Mouse (Mus musculus) heart, embryonic 11.5 days (tissue): ENCODE measurements around the gene Kif26b. TPM values are rescaled to one million over a fixed set of nuclear protein-coding genes. Genes with fewer than 3 reads are reported as not detected.

Experiments used
- ATAC-seq: fragments of 200-750 bp; cut with Nextera tagmentation; replicated peaks from 2 replicates; pipeline ENCODE4 v1.8.0; 2017; ENCODE audit warnings: moderate library complexity; ENCODE audit not compliant: insufficient number of reproducible peaks, low FRiP score, low TSS enrichment
- H3K27ac ChIP-seq: fragments of 300-500 bp; sonication (generic); 2 replicates; pipeline ENCODE4 v1.5.1; 2014; ENCODE audit warnings: mild to moderate bottlenecking, low read depth, low read length
- H3K27me3 ChIP-seq: fragments of 300-500 bp; sonication (generic); 2 replicates; pipeline ENCODE4 v1.6.1; 2014; ENCODE audit warnings: mild to moderate bottlenecking, low read length, mixed read lengths; ENCODE audit not compliant: control insufficient read depth, insufficient read depth
- H3K36me3 ChIP-seq: fragments of 300-500 bp; sonication (generic); 2 replicates; pipeline ENCODE4 v1.6.1; 2014; ENCODE audit warnings: mild to moderate bottlenecking, low read length, moderate library complexity, mixed read lengths; ENCODE audit not compliant: control insufficient read depth, insufficient read depth
- H3K4me1 ChIP-seq: fragments of 300-500 bp; sonication (generic); 2 replicates; pipeline ENCODE4 v1.6.1; 2014; ENCODE audit warnings: low read length; ENCODE audit not compliant: control insufficient read depth, insufficient read depth
- H3K4me2 ChIP-seq: fragments of 300-500 bp; sonication (generic); 2 replicates; pipeline ENCODE4 v1.6.1; 2014; ENCODE audit warnings: mild to moderate bottlenecking, moderate library complexity
- H3K4me3 ChIP-seq: fragments of 300-500 bp; sonication (generic); 2 replicates; pipeline ENCODE4 v1.5.1; 2014; ENCODE audit warnings: low read depth, low read length
- H3K9ac ChIP-seq: fragments of 300-500 bp; sonication (generic); 2 replicates; pipeline ENCODE4 v1.6.1; 2014; ENCODE audit warnings: mild to moderate bottlenecking, low read depth, low read length, moderate library complexity
- H3K9me3 ChIP-seq: fragments of 300-500 bp; sonication (generic); replicated peaks from 2 replicates; pipeline ENCODE4 v1.6.1; 2016; ENCODE audit warnings: low read length; ENCODE audit not compliant: control insufficient read depth
- WGBS: fragments of 180-500 bp; shearing (Covaris S2); extraction: QIAGEN DNeasy Blood & Tissue Kit; methylation state at CpG from one replicate; pipeline ENCODE4 v1.1.7; 2014; ENCODE audit not compliant: insufficient replicate concordance; 5-methylcytosine and 5-hydroxymethylcytosine counted together
- polyA plus RNA-seq: library from polyadenylated mRNA; unstranded; fragments of >200 nt; fragmentation: Nextera tagmentation; extraction: Ambion mirVana; gene quantifications from 2 replicates; pipeline ENCODE4 v1.2.1, GENCODE M21; 2014

Kif26b gene
- polyA plus RNA-seq, 1 experiment from 2014 or later: 18.9 TPM

DNA sequence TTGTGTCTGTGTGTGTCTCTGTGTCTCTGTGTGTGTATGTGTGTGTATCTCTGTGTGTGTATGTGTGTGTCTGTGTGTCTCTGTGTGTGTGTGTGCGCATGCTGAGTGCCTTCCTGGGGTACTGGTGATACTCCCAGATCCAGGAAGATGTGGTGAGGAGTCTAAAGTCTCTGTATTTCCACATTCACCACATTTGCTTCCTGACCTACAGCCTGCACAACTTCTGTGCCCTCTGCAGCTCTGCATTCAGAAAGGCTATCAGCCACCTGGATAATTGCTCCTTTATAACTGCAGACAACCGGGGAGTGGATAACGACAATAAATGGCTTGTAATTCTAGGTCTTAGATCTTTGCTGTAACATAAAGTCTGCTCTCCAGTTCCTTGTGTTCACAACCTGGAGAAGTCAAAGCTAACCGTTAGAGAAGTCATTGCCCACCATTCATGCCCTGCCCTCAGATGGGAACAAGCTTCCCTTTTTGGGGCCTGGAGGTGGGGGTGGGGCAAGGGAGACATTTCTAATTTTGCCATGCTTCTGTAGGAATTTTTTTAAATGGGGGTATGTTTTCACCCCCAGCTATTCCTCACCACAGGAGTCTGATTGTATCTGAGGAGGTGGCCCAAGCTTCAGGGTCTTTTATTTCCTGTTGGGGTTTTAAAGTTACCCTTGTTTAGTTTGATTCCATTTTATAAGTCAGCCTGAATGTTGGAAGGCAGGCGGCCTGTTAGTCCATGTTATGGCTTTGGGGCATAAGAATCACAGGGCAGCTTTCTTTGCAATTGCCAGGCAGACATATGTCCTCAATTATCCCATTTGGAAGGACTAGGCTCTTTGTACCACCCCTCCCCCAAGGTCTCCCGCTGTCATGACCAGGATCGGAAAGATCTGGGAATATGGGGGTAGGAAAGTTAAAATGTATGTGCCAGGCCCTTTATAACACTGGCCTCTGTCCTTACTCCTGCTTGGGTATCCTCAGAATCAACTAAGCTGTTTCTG lies 39.9 kb downstream of the Kif26b start:
- H3K4me3 ChIP-seq: no peak overlapping the region
- ATAC-seq: no peak
- peaks cover 25% of the 10 kb centered on the region for H3K4me1 ChIP-seq
- no peak overlapping the region for H3K4me2 ChIP-seq
- WGBS: 75% methylated on average over 7 of the region's 7 CpGs
- no peak overlapping the region for H3K9ac ChIP-seq
- H3K9me3 ChIP-seq: no peaks in the 10 kb centered on the region
- no peaks in the 10 kb centered on the region for H3K27me3 ChIP-seq
- no peak overlapping the region for H3K27ac ChIP-seq
- H3K36me3 ChIP-seq: no peaks in the 10 kb centered on the region

GRCm38 (mm10) chr1:178571009-178571408 lies 42.1 kb downstream of the Kif26b start:
- Histone ChIP-seq H3K4me1 (peaks cover 16% of the 10 kb centered on the region; the same call in 1 of the 2 replicates), H3K9me3 (peaks cover 4% of the 10 kb centered on the region; the same call in 1 of the 2 replicates), H3K27me3 (no peaks in the 10 kb centered on the region), H3K4me3 (no peak overlapping the region), H3K36me3 (no peaks in the 10 kb centered on the region), H3K9ac (no peak overlapping the region), H3K27ac (no peak overlapping the region), H3K4me2 (no peak overlapping the region)
- ATAC-seq: no peak
- 78% methylated on average over 4 of the region's 4 CpGs for WGBS

DNA sequence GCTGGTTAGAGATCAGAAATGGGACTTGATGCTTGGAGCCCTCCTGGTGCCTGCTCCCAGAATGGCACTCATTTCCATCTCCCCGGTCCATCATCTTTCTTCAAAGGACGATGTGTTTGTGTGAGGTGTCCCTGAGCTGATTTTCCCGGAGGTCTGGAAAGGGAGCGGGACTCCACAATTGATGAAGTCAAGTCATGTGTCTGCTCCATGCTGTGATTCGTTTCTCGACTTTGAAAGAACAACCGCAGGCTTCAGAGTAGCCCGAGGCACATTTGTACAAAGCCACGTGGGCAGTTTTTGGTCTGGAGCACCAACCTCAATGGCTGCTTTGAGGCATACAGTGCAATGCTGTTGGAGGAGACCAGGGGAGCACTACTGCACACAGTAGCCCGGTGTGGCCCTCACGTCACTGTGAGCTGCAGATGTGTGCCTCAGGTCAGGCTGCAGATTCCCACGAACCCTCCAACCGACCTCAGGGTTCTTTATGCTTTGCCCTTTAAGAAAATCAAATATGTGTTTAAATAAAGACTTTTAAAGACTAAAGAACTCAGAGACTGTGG lies 43.0 kb downstream of the Kif26b start:
- no peak for ATAC-seq
- 71% methylated on average over 13 of the region's 13 CpGs for WGBS

DNA sequence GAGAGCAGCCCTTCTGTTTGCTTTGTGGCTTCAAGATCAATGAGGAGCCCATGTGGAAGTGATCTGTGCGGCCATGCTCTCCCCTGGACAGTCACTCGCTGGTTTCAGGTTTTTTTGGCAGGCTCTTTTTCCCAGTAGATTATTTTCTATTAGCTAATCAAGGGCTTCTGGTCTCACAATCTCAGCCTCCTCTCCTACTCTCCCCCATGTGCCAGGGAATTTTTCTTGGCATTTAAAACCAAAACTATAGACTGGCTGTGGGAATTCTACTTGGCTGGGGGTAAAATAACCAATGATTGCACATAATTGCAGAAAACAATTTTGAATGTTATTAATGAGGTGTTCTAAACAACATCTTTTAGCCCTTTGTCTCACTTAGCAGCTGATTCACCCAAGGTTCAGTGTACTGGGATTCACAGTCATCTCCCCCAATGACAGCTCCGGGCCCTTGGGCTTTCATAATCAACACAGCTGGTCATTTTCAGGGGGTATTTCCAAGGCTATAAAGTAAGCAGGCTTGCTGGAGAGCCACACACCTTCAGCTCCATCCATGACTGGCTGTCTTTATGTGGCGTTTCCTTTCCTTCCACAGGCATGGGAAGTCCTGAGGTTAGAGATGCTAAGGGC lies 44.6 kb downstream of the Kif26b start:
- Histone ChIP-seq H3K27ac (no peak overlapping the region), H3K36me3 (0 out of 2 replicates have a peak, but pooled peaks cover 3% of the 10 kb centered on the region), H3K4me3 (no peak overlapping the region), H3K27me3 (no peaks in the 10 kb centered on the region), H3K9me3 (peaks cover 4% of the 10 kb centered on the region; the same call in 1 of the 2 replicates), H3K4me2 (no peak overlapping the region), H3K4me1 (peaks cover 9% of the 10 kb centered on the region; the same call in 1 of the 2 replicates), H3K9ac (no peak overlapping the region)
- 72% methylated on average over 4 of the region's 4 CpGs for WGBS
- ATAC-seq: no peak

More for the DNA sequence above, 43.0 kb downstream of the Kif26b start:
- H3K27ac ChIP-seq: no peak overlapping the region
- peaks cover 16% of the 10 kb centered on the region; the same call in 1 of the 2 replicates for H3K4me1 ChIP-seq
- H3K9me3 ChIP-seq: peaks cover 4% of the 10 kb centered on the region; the same call in 1 of the 2 replicates
- no peak overlapping the region for H3K4me2 ChIP-seq
- no peak overlapping the region for H3K4me3 ChIP-seq
- H3K27me3 ChIP-seq: no peaks in the 10 kb centered on the region
- H3K9ac ChIP-seq: no peak overlapping the region
- no peaks in the 10 kb centered on the region for H3K36me3 ChIP-seq

- Histone ChIP-seq H3K4me2 (no peak overlapping the region), H3K27me3 (no peaks in the 10 kb centered on the region), H3K4me3 (no peak overlapping the region), H3K4me1 (0 out of 2 replicates have a peak, but pooled peaks cover 5% of the 10 kb centered on the region), H3K27ac (no peak overlapping the region), H3K9me3 (peaks cover 4% of the 10 kb centered on the region; the same call in 1 of the 2 replicates), H3K9ac (no peak overlapping the region), H3K36me3 (0 out of 2 replicates have a peak, but pooled peaks cover 3% of the 10 kb centered on the region)
- WGBS: 92% methylated on average over 2 of the region's 2 CpGs
- ATAC-seq: no peak
These were observed 46.8 kb downstream of the Kif26b start for GRCm38 (mm10) chr1:178575706-178576105.

DNA sequence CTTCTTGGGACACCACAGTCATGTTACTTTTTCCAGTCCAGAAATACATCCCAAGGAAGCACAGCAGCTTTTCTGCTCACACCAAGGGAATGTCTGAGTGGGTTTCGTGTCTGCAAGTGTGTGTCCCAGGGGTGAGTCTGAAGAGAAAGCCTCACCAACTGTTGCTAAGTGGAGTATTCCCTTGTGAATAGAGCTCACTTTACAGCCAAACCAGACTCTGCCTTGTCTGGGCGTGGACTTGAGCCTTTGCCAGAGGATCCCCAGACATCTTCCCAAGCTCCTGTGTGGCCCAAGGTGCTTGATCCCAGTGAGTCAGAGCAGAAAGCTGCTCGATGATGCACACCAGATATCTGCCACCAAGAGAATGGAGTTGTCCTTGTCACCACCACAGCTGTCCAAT lies 48.0 kb downstream of the Kif26b start:
- Histone ChIP-seq H3K9me3 (peaks cover 4% of the 10 kb centered on the region; the same call in 1 of the 2 replicates), H3K27ac (no peak overlapping the region), H3K9ac (no peak overlapping the region), H3K36me3 (0 out of 2 replicates have a peak, but pooled peaks cover 3% of the 10 kb centered on the region), H3K4me2 (no peak overlapping the region), H3K27me3 (no peaks in the 10 kb centered on the region), H3K4me1 (0 out of 2 replicates have a peak, but pooled peaks cover 5% of the 10 kb centered on the region), H3K4me3 (no peak overlapping the region)
- no peak for ATAC-seq
- WGBS: 76% methylated on average over 3 of the region's 3 CpGs

DNA sequence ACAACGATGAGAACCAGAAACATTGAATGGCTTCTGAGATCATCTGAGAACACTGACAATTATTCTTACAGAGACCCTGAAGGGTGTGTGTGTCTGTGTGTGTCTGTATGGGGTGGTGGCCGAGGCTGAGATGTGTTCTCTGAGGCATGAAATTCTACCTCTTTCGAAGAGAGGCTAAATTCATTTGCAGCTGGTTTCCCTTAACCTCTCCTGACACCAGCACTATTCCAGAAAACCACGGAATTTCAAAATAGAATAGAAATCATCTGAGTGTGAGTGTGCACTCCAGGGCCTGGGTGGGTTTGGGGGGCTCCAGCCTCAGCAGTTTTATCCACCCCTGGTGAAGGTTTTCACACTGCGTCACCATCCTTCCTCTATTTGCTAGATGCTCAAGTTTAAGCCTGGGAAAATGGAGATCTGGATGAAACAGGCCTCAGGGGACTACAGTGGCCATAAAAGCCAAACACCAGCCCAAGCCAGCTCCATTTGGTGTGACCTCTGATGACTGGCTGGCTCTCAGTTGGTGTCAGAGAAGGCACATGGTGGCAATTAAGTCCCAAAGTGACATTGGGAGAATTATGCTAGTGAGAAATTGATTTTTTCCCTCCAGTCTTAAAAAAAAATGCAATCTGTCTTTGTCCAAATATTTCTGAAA lies 56.6 kb downstream of the Kif26b start:
- no peak overlapping the region for H3K4me2 ChIP-seq
- no peaks in the 10 kb centered on the region for H3K36me3 ChIP-seq
- H3K27me3 ChIP-seq: no peaks in the 10 kb centered on the region
- no peak overlapping the region for H3K4me3 ChIP-seq
- no peak overlapping the region for H3K9ac ChIP-seq
- no peak overlapping the region for H3K27ac ChIP-seq
- no peak for ATAC-seq
- 72% methylated on average over 5 of the region's 5 CpGs for WGBS
- H3K4me1 ChIP-seq: peaks cover 5% of the 10 kb centered on the region; the same call in 1 of the 2 replicates
- H3K9me3 ChIP-seq: no peaks in the 10 kb centered on the region
